Mouse (Mus musculus): Measurements from ENCODE around the gene Lrr1. TPM values are rescaled to one million over a fixed set of nuclear protein-coding genes. Genes with fewer than 3 reads are reported as not detected.
A peak's percentile ranks its signal among the peaks of the same experiment; 100 is the strongest.
"Not testable (repeated sequence)": the region's sequence is repeated elsewhere in the genome, so short reads cannot be mapped to it uniquely, and the experiment has no call there.

Gene Lrr1
- polyA plus RNA-seq, 1 experiment from 2014 or later, result 5.1 TPM

- Histone ChIP-seq H3K27me3 (no peaks in the 10 kb centered on the region), H3K9ac (no peak overlapping the region), H3K4me2 (no peak overlapping the region), H3K36me3 (no peaks in the 10 kb centered on the region), H3K27ac (replicated peaks) (no peak overlapping the region), H3K4me3 (no peak overlapping the region), H3K9me3 (no peaks in the 10 kb centered on the region), H3K4me1 (replicated peaks) (peaks cover 5% of the 10 kb centered on the region)
- no peak for ATAC-seq (ENCODE audit: low read depth)
- 71% methylated on average over 6 of the region's 6 CpGs for WGBS
Measured at GRCm38 (mm10) chr12:69143460-69143859, 25.2 kb upstream of the Lrr1 start.

DNA sequence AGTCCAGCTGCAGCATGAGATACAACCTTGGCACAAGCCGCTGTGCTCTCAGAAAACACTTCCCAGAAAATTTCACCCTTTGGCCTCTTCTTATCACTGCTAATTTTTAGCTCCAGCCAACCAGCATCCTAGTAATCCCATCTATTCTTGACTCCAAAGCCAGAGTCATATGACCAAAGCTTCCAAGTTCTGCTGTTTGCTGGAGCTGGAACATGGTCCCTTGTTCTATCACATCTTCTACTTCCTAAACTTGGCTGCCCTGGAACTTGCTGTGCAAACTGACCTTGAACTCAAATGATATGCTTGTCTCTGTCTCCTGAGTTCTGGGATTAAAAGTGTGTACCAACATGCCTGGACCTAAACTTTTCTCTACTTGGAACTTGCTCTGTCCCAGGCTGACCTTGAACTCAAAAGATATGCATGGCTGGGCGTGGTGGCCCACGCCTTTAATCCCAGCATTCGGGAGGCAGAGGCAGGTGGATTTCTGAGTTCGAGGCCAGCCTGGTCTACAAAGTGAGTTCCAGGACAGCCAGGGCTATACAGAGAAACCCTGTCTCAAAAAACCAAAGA lies 21.4 kb upstream of the Lrr1 start:
- no peaks in the 10 kb centered on the region for H3K9me3 ChIP-seq
- H3K4me2 ChIP-seq, result no peak overlapping the region
- H3K4me1 ChIP-seq (replicated peaks), result peaks cover 21% of the 10 kb centered on the region
- WGBS, result 91% methylated on average over 5 of the region's 5 CpGs
- no peaks in the 10 kb centered on the region for H3K36me3 ChIP-seq
- no peaks in the 10 kb centered on the region for H3K27me3 ChIP-seq
- no peak overlapping the region for H3K4me3 ChIP-seq
- no peak overlapping the region for H3K9ac ChIP-seq
- ATAC-seq (ENCODE audit: low read depth), result no peak
- H3K27ac ChIP-seq (replicated peaks), result no peak overlapping the region

DNA sequence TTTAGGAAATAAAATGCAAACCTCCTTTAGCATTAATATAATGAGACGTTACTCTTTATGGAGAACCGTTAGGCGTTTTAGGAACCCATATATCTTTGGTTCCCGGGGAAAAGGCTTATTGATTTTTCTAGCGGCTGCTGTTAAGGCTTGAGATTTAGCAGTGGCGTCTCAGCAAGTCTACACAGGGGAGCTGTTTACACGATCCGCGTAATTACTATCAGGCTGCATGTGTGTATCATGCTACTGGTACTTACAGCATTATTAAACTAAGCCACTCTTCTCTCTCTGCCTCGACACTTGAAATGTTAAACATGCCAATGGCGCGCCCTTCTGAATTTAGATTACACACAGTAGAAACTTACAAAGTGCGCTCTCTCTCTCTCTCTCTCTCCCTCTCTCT lies 18.6 kb upstream of the Lrr1 start:
- WGBS, result 52% methylated on average over 13 of the region's 13 CpGs
- peak; percentile 86 for ATAC-seq (ENCODE audit: low read depth)
- Histone ChIP-seq H3K36me3 (no peaks in the 10 kb centered on the region), H3K4me2 (peak overlapping the region; percentile 24), H3K4me1 (replicated peaks) (peaks cover 21% of the 10 kb centered on the region), H3K4me3 (no peak overlapping the region), H3K9me3 (no peaks in the 10 kb centered on the region), H3K27ac (replicated peaks) (peak overlapping the region; percentile 72), H3K27me3 (no peaks in the 10 kb centered on the region), H3K9ac (no peak overlapping the region)

GRCm38 (mm10) chr12:69155923-69156322 lies 12.7 kb upstream of the Lrr1 start:
- 84% methylated on average over 2 of the region's 2 CpGs for WGBS
- no peak overlapping the region for H3K4me3 ChIP-seq
- no peak overlapping the region for H3K27ac ChIP-seq (replicated peaks)
- peaks cover 21% of the 10 kb centered on the region for H3K36me3 ChIP-seq
- peaks cover 13% of the 10 kb centered on the region for H3K4me1 ChIP-seq (replicated peaks)
- no peak overlapping the region for H3K9ac ChIP-seq
- no peaks in the 10 kb centered on the region for H3K27me3 ChIP-seq
- no peak for ATAC-seq (ENCODE audit: low read depth)
- no peaks in the 10 kb centered on the region for H3K9me3 ChIP-seq
- no peak overlapping the region for H3K4me2 ChIP-seq

DNA sequence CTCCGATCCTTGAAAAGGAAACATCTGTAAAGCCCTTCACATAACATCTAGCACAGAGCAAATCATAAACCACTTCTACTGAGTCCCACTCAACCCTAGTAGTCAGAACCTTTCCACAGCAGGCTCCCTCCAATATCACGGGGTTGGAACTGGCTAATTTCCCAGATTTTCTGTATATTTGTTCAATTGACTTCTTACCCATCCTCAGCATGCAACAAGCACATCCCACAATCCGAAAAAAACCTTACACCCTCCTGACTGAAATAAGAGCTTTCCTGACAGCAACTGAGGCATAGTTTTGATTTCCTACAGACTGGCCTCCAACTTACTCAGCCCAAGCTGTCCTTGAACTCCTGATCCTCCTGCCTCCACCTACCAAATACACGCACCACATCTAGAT lies 12.2 kb upstream of the Lrr1 start:
- peaks cover 13% of the 10 kb centered on the region for H3K4me1 ChIP-seq (replicated peaks)

DNA sequence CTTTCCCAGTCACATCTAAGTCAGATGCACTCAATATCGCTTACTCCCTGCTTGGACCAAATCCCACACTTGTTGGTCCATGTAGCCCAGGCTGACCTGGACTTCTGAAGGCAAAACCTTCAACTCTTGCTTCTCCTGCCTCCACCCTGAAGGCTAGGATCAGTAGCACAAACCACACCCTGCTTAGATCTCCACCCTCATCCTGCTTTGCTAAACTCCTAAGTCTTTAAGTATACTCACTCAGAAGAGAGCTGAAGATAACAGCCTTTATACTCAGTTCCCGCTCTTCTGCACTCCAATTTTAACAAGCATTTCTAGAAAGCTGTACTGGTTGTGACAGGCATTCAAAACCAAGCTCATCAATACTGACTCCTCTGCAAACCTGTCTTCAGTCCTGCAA lies 11.5 kb upstream of the Lrr1 start:
- ATAC-seq (ENCODE audit: low read depth), result no peak
- peaks cover 13% of the 10 kb centered on the region for H3K4me1 ChIP-seq (replicated peaks)
- no peak overlapping the region; the same call in 1 of the 2 replicates for H3K4me2 ChIP-seq
- H3K4me3 ChIP-seq, result no peak overlapping the region
- no peak overlapping the region for H3K9ac ChIP-seq
- no peaks in the 10 kb centered on the region for H3K9me3 ChIP-seq
- H3K36me3 ChIP-seq, result peaks cover 21% of the 10 kb centered on the region
- H3K27me3 ChIP-seq, result no peaks in the 10 kb centered on the region
- H3K27ac ChIP-seq (replicated peaks), result no peak overlapping the region
- 95% methylated on average over 2 of the region's 2 CpGs for WGBS

More for the DNA sequence above, 12.2 kb upstream of the Lrr1 start:
- H3K4me2 ChIP-seq, result no peak overlapping the region
- no peaks in the 10 kb centered on the region for H3K9me3 ChIP-seq
- no peak overlapping the region for H3K9ac ChIP-seq
- H3K36me3 ChIP-seq, result peaks cover 21% of the 10 kb centered on the region
- no peak overlapping the region for H3K27ac ChIP-seq (replicated peaks)
- H3K27me3 ChIP-seq, result no peaks in the 10 kb centered on the region
- H3K4me3 ChIP-seq, result no peak overlapping the region
- ATAC-seq (ENCODE audit: low read depth), result no peak
- 84% methylated on average over 4 of the region's 4 CpGs for WGBS

- Histone ChIP-seq H3K27ac (replicated peaks) (peak overlapping the region; percentile 96), H3K9me3 (no peaks in the 10 kb centered on the region), H3K4me2 (peak overlapping the region; percentile 74), H3K4me1 (replicated peaks) (peaks cover 13% of the 10 kb centered on the region), H3K27me3 (no peaks in the 10 kb centered on the region), H3K9ac (peak overlapping the region; percentile 89), H3K4me3 (peak overlapping the region; percentile 73), H3K36me3 (peaks cover 21% of the 10 kb centered on the region)
- WGBS, result 1% methylated on average over 19 of the region's 19 CpGs
- no peak for ATAC-seq (ENCODE audit: low read depth)
Measured at GRCm38 (mm10) chr12:69158366-69158764, 10.2 kb upstream of the Lrr1 start.

DNA sequence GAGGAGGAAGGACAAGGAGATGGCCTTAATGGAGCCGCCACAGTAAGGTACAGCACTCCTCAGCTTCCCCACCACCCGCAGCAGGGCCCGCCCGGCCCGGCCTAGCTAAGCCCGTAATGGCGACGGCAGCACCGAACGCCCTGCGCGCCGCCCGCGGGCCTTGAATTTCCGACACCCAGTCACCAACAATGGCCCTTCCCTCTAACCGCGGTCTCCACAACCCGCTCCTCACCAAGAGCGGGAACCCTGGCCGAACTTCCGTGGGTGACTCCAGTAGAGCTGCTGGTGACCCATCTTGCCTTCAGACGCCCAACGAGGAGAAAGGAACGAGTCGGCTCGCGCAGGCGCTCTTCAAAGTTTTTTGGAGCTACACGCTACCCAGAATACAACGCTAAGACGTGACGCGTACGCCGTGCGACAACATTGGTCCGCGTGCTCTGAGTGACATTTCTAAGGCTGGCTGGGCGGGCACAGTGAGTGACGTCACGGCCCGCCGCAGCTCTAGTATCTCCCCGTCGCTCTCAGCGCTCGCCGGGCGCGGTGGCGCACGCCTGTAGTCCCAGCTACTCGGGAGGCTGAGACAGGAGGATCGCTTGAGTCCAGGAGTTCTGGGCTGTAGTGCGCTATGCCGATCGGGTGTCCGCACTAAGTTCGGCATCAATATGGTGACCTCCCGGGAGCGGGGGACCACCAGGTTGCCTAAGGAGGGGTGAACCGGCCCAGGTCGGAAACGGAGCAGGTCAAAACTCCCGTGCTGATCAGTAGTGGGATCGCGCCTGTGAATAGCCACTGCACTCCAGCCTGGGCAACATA lies 9.6 kb upstream of the Lrr1 start, which contains the start of gene Rps29:
TSS of gene Rps29 (minus strand) at position 422 of the 813 bp plus-strand sequence.
- WGBS, result under 1% methylated on average over 59 of the region's 68 CpGs

DNA sequence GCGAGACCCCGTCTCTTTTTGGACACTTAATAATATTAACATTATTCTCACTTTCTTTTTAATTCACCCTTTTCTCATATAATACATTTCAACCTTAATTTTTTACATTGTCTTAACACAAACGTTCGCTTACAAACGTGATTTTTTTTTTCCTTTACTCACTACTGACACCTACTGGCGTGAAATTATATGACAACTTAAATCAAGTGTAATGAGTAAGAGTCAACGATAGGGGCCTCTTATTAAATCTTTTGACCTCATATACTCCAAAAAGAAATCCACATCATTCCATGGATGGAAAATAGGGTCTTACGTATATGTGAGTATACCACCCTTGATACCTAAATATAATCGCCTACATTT lies 9.1 kb upstream of the Lrr1 start:
- WGBS, result 8% methylated on average over 9 of the region's 9 CpGs
- Histone ChIP-seq H3K36me3 (peaks cover 21% of the 10 kb centered on the region), H3K4me1 (replicated peaks) (peaks cover 13% of the 10 kb centered on the region), H3K4me3 (peak overlapping the region; percentile 17), H3K4me2 (peak overlapping the region; percentile 30), H3K27ac (replicated peaks) (no peak overlapping the region), H3K9ac (no peak overlapping the region), H3K9me3 (no peaks in the 10 kb centered on the region), H3K27me3 (no peaks in the 10 kb centered on the region)
- ATAC-seq (ENCODE audit: low read depth), result peak; percentile 1; the same call in 1 of the 2 replicates

More for the DNA sequence above, 9.6 kb upstream of the Lrr1 start, which contains the start of gene Rps29:
- H3K27me3 ChIP-seq, H3K9me3 ChIP-seq: not testable (repeated sequence)
- H3K4me3 ChIP-seq, result peak within 1 kb of the TSS; percentile 73
- peak; percentile 99 for ATAC-seq (ENCODE audit: low read depth)
- H3K9ac ChIP-seq, result peak within 1 kb of the TSS; percentile 89
- H3K4me2 ChIP-seq, result peak within 1 kb of the TSS; percentile 74
- peak within 1 kb of the TSS; percentile 96 for H3K27ac ChIP-seq (replicated peaks)
- peaks cover 21% of the 10 kb centered on the region for H3K36me3 ChIP-seq
- peaks cover 13% of the 10 kb centered on the region for H3K4me1 ChIP-seq (replicated peaks)

DNA sequence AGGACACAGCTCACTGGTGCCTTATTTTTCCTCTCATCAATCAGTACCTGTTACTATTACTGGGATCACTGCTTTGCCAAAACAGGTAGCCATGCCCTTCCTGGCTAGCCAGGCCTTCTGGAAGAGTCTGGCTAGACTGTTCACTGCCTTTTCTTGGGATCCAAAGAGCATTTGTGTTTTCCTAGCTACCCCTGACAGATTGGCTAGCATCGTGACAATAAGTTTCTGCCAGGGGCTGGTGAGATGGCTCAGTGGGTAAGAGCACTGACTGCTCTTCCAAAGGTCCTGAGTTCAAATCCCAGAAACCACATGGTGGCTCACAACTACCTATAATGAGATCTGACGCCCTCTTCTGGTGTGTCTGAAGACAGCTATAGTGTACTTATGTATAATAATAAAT lies 7.9 kb upstream of the Lrr1 start:
- H3K4me1 ChIP-seq (replicated peaks), result peaks cover 13% of the 10 kb centered on the region
- H3K4me2 ChIP-seq; H3K9ac ChIP-seq; ATAC-seq (ENCODE audit: low read depth); H3K27ac ChIP-seq (replicated peaks); H3K27me3 ChIP-seq; H3K9me3 ChIP-seq; H3K4me3 ChIP-seq: not testable (repeated sequence)
- WGBS, result 81% methylated on average over 2 of the region's 2 CpGs
- peaks cover 20% of the 10 kb centered on the region for H3K36me3 ChIP-seq

DNA sequence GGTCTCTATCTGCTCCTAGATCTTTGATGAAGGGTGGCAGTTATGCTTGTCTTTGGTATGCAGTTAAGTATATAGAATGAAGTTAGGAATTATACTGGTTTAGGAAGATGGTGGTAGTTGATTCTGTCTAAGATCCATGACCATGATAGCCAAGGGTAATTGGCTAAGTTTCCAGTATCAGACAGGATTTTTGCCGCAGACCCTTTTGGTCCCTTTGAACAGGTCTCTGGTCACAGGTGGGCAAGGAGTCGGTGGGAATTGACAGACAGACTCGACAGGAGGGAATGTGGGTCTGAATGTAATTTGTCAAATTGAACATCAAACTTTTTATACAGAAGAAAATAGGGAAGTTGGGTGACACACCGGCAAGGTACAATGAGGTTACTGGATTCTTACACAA lies 5.0 kb upstream of the Lrr1 start:
- H3K9me3 ChIP-seq; H3K27me3 ChIP-seq; H3K36me3 ChIP-seq; ATAC-seq (ENCODE audit: low read depth); H3K4me1 ChIP-seq (replicated peaks); H3K27ac ChIP-seq (replicated peaks); H3K9ac ChIP-seq; H3K4me2 ChIP-seq; H3K4me3 ChIP-seq: not testable (repeated sequence)
- WGBS, result 88% methylated on average over 4 of the region's 4 CpGs

GRCm38 (mm10) chr12:69164904-69165303 lies 3.7 kb upstream of the Lrr1 start:
- H3K9me3 ChIP-seq, result no peaks in the 10 kb centered on the region
- no peak for ATAC-seq (ENCODE audit: low read depth)
- H3K9ac ChIP-seq, result no peak overlapping the region

More at GRCm38 (mm10) chr12:69164904-69165303, 3.7 kb upstream of the Lrr1 start:
- no peak overlapping the region for H3K27ac ChIP-seq (replicated peaks)
- H3K4me3 ChIP-seq, result no peak overlapping the region
- H3K4me1 ChIP-seq (replicated peaks), result peaks cover 13% of the 10 kb centered on the region
- H3K4me2 ChIP-seq, result no peak overlapping the region
- no peaks in the 10 kb centered on the region for H3K27me3 ChIP-seq
- WGBS, result 61% methylated on average over 3 of the region's 3 CpGs
- no peaks in the 10 kb centered on the region for H3K36me3 ChIP-seq
